Mouse (Mus musculus): ENCODE data around the gene 5730455P16Rik.
"Not testable (repeated sequence)": the region's sequence is repeated elsewhere in the genome, so short reads cannot be mapped to it uniquely, and the experiment has no call there.

DNA sequence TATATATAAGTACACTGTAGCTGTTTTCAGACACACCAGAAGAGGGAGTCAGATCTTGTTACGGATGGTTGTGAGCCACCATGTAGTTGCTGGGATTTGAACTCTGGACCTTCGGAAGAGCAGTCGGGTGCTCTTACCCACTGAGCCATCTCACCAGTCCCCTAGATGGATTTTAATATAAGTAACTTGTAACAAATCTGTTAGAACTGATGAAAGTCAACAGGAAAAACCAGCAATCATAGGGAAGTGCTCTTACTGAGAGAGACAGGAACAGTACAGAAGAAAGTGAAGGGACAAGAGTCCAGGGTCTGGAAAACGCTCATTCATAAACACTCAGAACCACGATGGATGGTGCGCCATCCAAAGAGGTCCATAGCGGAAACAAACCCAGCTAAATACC is 1.4 kb upstream of the 5730455P16Rik start:
- not testable (repeated sequence) for TF ChIP-seq GATA1, TAL1 (IDR thresholded peaks at IDR 0.05; ENCODE audit: low read length)
